11 mouse cellular contexts compared by ENCODE assay signal in the genomic region with DNA sequence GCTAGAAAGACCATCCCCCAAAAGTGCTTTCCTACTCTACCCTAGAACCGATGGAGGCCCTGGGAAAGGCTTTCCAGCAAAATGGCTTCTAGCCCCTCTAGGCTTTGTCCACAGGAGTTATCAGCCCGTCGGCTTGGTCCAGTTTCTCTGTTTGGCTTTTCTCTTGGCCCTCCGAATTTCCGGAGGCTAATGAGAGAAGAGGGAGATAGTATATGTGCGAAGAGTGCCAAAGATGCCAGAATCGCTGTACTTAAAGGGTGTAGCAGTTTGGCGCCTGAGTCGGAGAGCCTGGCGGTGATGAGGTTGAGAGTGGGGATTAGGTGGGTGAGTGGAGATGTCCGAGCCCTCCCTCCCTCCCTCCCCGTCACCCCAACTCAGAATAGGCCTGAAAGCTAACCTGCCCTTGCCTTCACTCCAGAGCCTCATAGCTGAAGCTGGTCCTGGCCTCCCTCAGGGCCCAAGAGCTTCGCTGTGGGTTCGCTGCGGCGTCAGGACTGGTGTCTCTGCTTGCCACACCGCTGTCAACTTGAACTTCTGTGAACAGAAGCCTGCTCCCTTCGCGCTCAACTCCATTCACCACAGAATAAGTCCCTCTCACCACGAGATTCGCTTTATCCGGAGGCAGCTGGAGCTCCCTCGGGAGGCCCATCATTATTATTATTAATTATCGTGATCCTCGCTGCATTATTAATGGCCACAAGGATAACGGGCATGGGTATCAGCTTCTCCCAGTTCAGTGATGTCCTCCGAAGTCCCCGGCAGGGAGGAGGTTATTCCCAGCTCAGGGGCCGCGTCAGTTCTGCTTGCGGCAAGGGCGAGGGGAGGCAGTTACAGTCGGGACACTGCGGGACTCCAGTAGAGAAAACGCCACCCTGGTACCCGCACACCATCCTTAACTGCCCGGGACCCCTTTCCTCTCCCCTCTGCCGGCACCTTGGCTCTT. TPM values are rescaled to one million over a fixed set of nuclear protein-coding genes. Genes with fewer than 3 reads are reported as not detected.
A peak's percentile ranks its signal among the peaks of the same experiment; 100 is the strongest.
DNase-seq lines count a peak whose midpoint lies in the region; ATAC-seq and TF ChIP-seq lines count a peak whose summit lies in the region.
"Had no signal": no experiment of that assay in that cellular context is flagged by ENCODE, and none has a peak within 500 bp of the region (broad histone marks: within the 10 kb centered on the region; RNA-seq: fewer than 3 reads in every experiment).

No protein-coding gene starts in this region.

- no peaks in the 10 kb centered on the region for H3K36me3 ChIP-seq in lung, embryonic 14.5 days (ENCODE audit: insufficient read depth)
- peaks cover 10% of the 10 kb centered on the region; the same call in 1 of the 2 replicates for H3K36me3 ChIP-seq in forebrain, embryonic 12.5 days (replicated peaks)
- no peaks in the 10 kb centered on the region for H3K36me3 ChIP-seq in limb, embryonic 13.5 days
- H3K36me3 ChIP-seq: liver, embryonic 12.5 days had no signal

- DNase-seq in lung, embryonic 14.5 days, result peak; percentile 8
- DNase-seq in lung, adult 18-20 months, result no peak
- DNase-seq in adipocyte (ENCODE audit: low spot score), result no peak
- DNase-seq in ovary, adult 18-20 months (ENCODE audit: low spot score), result no peak
- no peak for DNase-seq in left cerebral cortex, adult 8-10 months (ENCODE audit: low spot score in 2 of 2)
- DNase-seq: gastrocnemius, postnatal 25 days; kidney, adult 8-10 months had no signal

- TF ChIP-seq CTCF in lung, embryonic 14.5 days (IDR thresholded peaks at IDR 0.05; ENCODE audit: low read depth), result no peak

- no peak overlapping the region for H3K9ac ChIP-seq in lung, embryonic 14.5 days
- H3K9ac ChIP-seq in forebrain, embryonic 12.5 days, result peak overlapping the region; percentile 55
- peak overlapping the region; percentile 43 for H3K9ac ChIP-seq in limb, embryonic 13.5 days
- H3K9ac ChIP-seq: liver, embryonic 12.5 days had no signal

- ATAC-seq in lung, embryonic 14.5 days (ENCODE audit: insufficient read depth), result no peak
- peak; percentile 18 for ATAC-seq in forebrain, embryonic 12.5 days (ENCODE audit: low FRiP score)
- ATAC-seq in limb, embryonic 13.5 days (ENCODE audit: low FRiP score, low read depth), result no peak
- ATAC-seq in monocyte, adult 5-6 weeks (replicated peaks; ENCODE audit: insufficient number of reproducible peaks, low FRiP score, low TSS enrichment, poor library complexity, severe bottlenecking), result no peak
- ATAC-seq: liver, embryonic 12.5 days had no signal

- no peaks in the 10 kb centered on the region for H3K9me3 ChIP-seq in lung, embryonic 14.5 days (ENCODE audit: low read depth, low read length)
- H3K9me3 ChIP-seq in forebrain, embryonic 12.5 days, result no peaks in the 10 kb centered on the region
- H3K9me3 ChIP-seq in limb, embryonic 13.5 days, result no peaks in the 10 kb centered on the region
- H3K9me3 ChIP-seq: liver, embryonic 12.5 days had no signal

- H3K27ac ChIP-seq in lung, embryonic 14.5 days (ENCODE audit: low read depth), result no peak overlapping the region
- H3K27ac ChIP-seq in forebrain, embryonic 12.5 days, result peak overlapping the region; percentile 88
- H3K27ac ChIP-seq in limb, embryonic 13.5 days, result no peak overlapping the region
- H3K27ac ChIP-seq: liver, embryonic 12.5 days had no signal

- no peaks in the 10 kb centered on the region for H3K4me1 ChIP-seq in lung, embryonic 14.5 days (ENCODE audit: insufficient read depth)
- peaks cover 56% of the 10 kb centered on the region for H3K4me1 ChIP-seq in forebrain, embryonic 12.5 days
- H3K4me1 ChIP-seq in limb, embryonic 13.5 days, result peaks cover 42% of the 10 kb centered on the region
- H3K4me1 ChIP-seq: liver, embryonic 12.5 days had no signal

- H3K4me3 ChIP-seq in lung, embryonic 14.5 days (ENCODE audit: low read depth, low read length), result no peak overlapping the region
- H3K4me3 ChIP-seq in forebrain, embryonic 12.5 days (replicated peaks), result peak overlapping the region; percentile 90
- peak overlapping the region; percentile 19 for H3K4me3 ChIP-seq in limb, embryonic 13.5 days
- H3K4me3 ChIP-seq: liver, embryonic 12.5 days had no signal

- H3K4me2 ChIP-seq in lung, embryonic 14.5 days, result no peak overlapping the region
- peak overlapping the region; percentile 63 for H3K4me2 ChIP-seq in forebrain, embryonic 12.5 days
- peak overlapping the region; percentile 49 for H3K4me2 ChIP-seq in limb, embryonic 13.5 days (replicated peaks)
- H3K4me2 ChIP-seq: liver, embryonic 12.5 days had no signal

- peaks cover 98% of the 10 kb centered on the region for H3K27me3 ChIP-seq in lung, embryonic 14.5 days (ENCODE audit: insufficient read depth, low read length)
- peaks cover 66% of the 10 kb centered on the region for H3K27me3 ChIP-seq in forebrain, embryonic 12.5 days
- H3K27me3 ChIP-seq in limb, embryonic 13.5 days, result peaks cover 80% of the 10 kb centered on the region

- 1% methylated on average over 38 of the region's 38 CpGs for WGBS in lung, embryonic 14.5 days
- 2% methylated on average over 38 of the region's 38 CpGs for WGBS in forebrain, embryonic 12.5 days
- WGBS in limb, embryonic 13.5 days, result 5% methylated on average over 38 of the region's 38 CpGs

RNA-seq across cellular contexts. Expression of gene Zic2, which starts 7.1 kb away (rescaled TPM):
- not detected in 2 replicates for polyA plus RNA-seq in lung, embryonic 14.5 days (2014; fragmentation: Nextera tagmentation; extraction: Ambion mirVana)
- 12.7 and 16.3 TPM in 2 replicates for polyA plus RNA-seq in forebrain, embryonic 12.5 days (2016; fragmentation: Nextera tagmentation; extraction: Ambion mirVana)
- 2.8 and 3.2 TPM in 2 replicates for polyA plus RNA-seq in limb, embryonic 13.5 days (2015; fragmentation: Nextera tagmentation; extraction: Ambion mirVana)
- not detected in 3 replicates for total RNA-seq in monocyte, adult 5-6 weeks (2017)
- 10 to 100 TPM; 20.3 to 25.7 (median 21.7) TPM for total RNA-seq in left cerebral cortex, adult 8-10 months (2022)
- total RNA-seq: gastrocnemius, postnatal 25 days had no signal
- polyA plus RNA-seq: liver, embryonic 12.5 days had no signal

RNA-seq across cellular contexts. Expression of gene Gm10837, which starts 8.0 kb away (rescaled TPM):
- not detected in 2 replicates for polyA plus RNA-seq in lung, embryonic 14.5 days (2014; fragmentation: Nextera tagmentation; extraction: Ambion mirVana)
- polyA plus RNA-seq in forebrain, embryonic 12.5 days (2016; fragmentation: Nextera tagmentation; extraction: Ambion mirVana), result 0.36 and 0.59 TPM in 2 replicates
- polyA plus RNA-seq in limb, embryonic 13.5 days (2015; fragmentation: Nextera tagmentation; extraction: Ambion mirVana), result not detected in 2 replicates
- not detected in 3 replicates for total RNA-seq in monocyte, adult 5-6 weeks (2017)
- total RNA-seq in left cerebral cortex, adult 8-10 months (2022), result not detected
- total RNA-seq: gastrocnemius, postnatal 25 days had no signal
- polyA plus RNA-seq: liver, embryonic 12.5 days had no signal

RNA-seq across cellular contexts. Expression of gene Zic5, which starts 16.9 kb away (rescaled TPM):
- polyA plus RNA-seq in lung, embryonic 14.5 days (2014; fragmentation: Nextera tagmentation; extraction: Ambion mirVana), result not detected in 2 replicates
- 18.6 and 25.8 TPM in 2 replicates for polyA plus RNA-seq in forebrain, embryonic 12.5 days (2016; fragmentation: Nextera tagmentation; extraction: Ambion mirVana)
- 2.3 and 2.6 TPM in 2 replicates for polyA plus RNA-seq in limb, embryonic 13.5 days (2015; fragmentation: Nextera tagmentation; extraction: Ambion mirVana)
- 0.38 TPM in 1 of 3 replicates, not detected in the others for total RNA-seq in monocyte, adult 5-6 weeks (2017)
- total RNA-seq in left cerebral cortex, adult 8-10 months (2022), result 1 to 10 TPM; 2.2 to 6.1 (median 3.5) TPM
- total RNA-seq: gastrocnemius, postnatal 25 days had no signal
- polyA plus RNA-seq: liver, embryonic 12.5 days had no signal

RNA-seq across cellular contexts. Expression of gene Gm5089, which starts 31.4 kb away (rescaled TPM):
- not detected in 2 replicates for polyA plus RNA-seq in lung, embryonic 14.5 days (2014; fragmentation: Nextera tagmentation; extraction: Ambion mirVana)
- polyA plus RNA-seq in forebrain, embryonic 12.5 days (2016; fragmentation: Nextera tagmentation; extraction: Ambion mirVana), result 1.6 and 2.1 TPM in 2 replicates
- 0.18 and 0.37 TPM in 2 replicates for polyA plus RNA-seq in limb, embryonic 13.5 days (2015; fragmentation: Nextera tagmentation; extraction: Ambion mirVana)
- not detected in 3 replicates for total RNA-seq in monocyte, adult 5-6 weeks (2017)
- total RNA-seq in left cerebral cortex, adult 8-10 months (2022), result under 1 TPM in 3 of 4 experiments, not detected in 1; 0.19 to 0.59 (median 0.41) TPM
- total RNA-seq: gastrocnemius, postnatal 25 days had no signal
- polyA plus RNA-seq: liver, embryonic 12.5 days had no signal

RNA-seq across cellular contexts. Expression of gene Pcca, which starts 51.8 kb away (rescaled TPM):
- polyA plus RNA-seq in lung, embryonic 14.5 days (2014; fragmentation: Nextera tagmentation; extraction: Ambion mirVana), result 23.0 and 23.8 TPM in 2 replicates
- 34.7 and 38.6 TPM in 2 replicates for polyA plus RNA-seq in forebrain, embryonic 12.5 days (2016; fragmentation: Nextera tagmentation; extraction: Ambion mirVana)
- 26.9 and 28.3 TPM in 2 replicates for polyA plus RNA-seq in limb, embryonic 13.5 days (2015; fragmentation: Nextera tagmentation; extraction: Ambion mirVana)
- 17.2 to 34.0 TPM (median 25.9 TPM) in 3 replicates for total RNA-seq in monocyte, adult 5-6 weeks (2017)
- 10 to 100 TPM; 35.3 to 45.7 (median 40.5) TPM for total RNA-seq in left cerebral cortex, adult 8-10 months (2022)
